Mouse (Mus musculus) lung, adult 2 months (tissue): Measurements from ENCODE around the gene Aldh16a1. TPM values are rescaled to one million over a fixed set of nuclear protein-coding genes. Genes with fewer than 3 reads are reported as not detected.
A peak's percentile ranks its signal among the peaks of the same experiment; 100 is the strongest.
"Not testable (repeated sequence)": the region's sequence is repeated elsewhere in the genome, so short reads cannot be mapped to it uniquely, and the experiment has no call there.

Experiments used
- DNase-seq: peaks from one replicate; pipeline ENCODE4 v3.0.0; 2022
- H3K4me1 ChIP-seq: fragments of 200-500 bp; 2 replicates; pipeline ENCODE4 v1.6.1; 2011; ENCODE audit warnings: low read length; ENCODE audit not compliant: control insufficient read depth, insufficient read depth
- H3K4me3 ChIP-seq: fragments of 200-500 bp; replicated peaks from 2 replicates; pipeline ENCODE3; 2011; ENCODE audit warnings: low read depth, mild to moderate bottlenecking, control low read depth, low read length; ENCODE audit errors: extremely low read depth
- CTCF ChIP-seq: fragments of 200-500 bp; IDR thresholded peaks from 2 replicates; pipeline ENCODE4 v1.5.1; 2011; ENCODE audit warnings: mild to moderate bottlenecking, low read length, control low read depth; ENCODE audit not compliant: insufficient read depth
- POLR2A ChIP-seq: fragments of 200-500 bp; IDR thresholded peaks from 2 replicates; pipeline ENCODE4 v1.6.1; 2011; ENCODE audit warnings: low read depth, mild to moderate bottlenecking, control low read depth, low read length, borderline replicate concordance; ENCODE audit errors: extremely low read depth
- WGBS: fragments of 180-500 bp; shearing (Covaris S2); methylation state at CpG from one replicate; pipeline ENCODE4 v1.1.7; 2018; 5-methylcytosine and 5-hydroxymethylcytosine counted together
- polyA plus RNA-seq: library from polyadenylated mRNA; depleted of rRNA; stranded (reverse); fragments of >200 nt; gene quantifications from 2 replicates; pipeline ENCODE4 v1.2.3, GENCODE M21; 2012

The Aldh16a1 gene
- polyA plus RNA-seq, 1 experiment: 58.5 TPM

GRCm38 (mm10) chr7:45180896-45181477, 26.6 kb upstream of the Aldh16a1 start, which contains the start of gene Pth2:
Gene Pth2 (plus strand): TSS chr7:45180995.
- no peak for TF ChIP-seq POLR2A
- TF ChIP-seq CTCF: no peak
- 28% methylated on average over 20 of the region's 20 CpGs for WGBS
- no peak within 1 kb of the TSS for H3K4me3 ChIP-seq
- H3K4me1 ChIP-seq: no peaks in the 10 kb centered on the region; the same call in 1 of the 2 replicates
- DNase-seq: no peak

GRCm38 (mm10) chr7:45179469-45179868, 25.1 kb upstream of the Aldh16a1 start, which contains the start of gene Gfy:
Gene Gfy (minus strand): TSS chr7:45179569.
- WGBS: 28% methylated on average over 7 of the region's 7 CpGs
- TF ChIP-seq POLR2A (no peak), CTCF (no peak)
- no peak within 1 kb of the TSS for H3K4me3 ChIP-seq
- no peak for DNase-seq
- H3K4me1 ChIP-seq: no peaks in the 10 kb centered on the region; the same call in 1 of the 2 replicates

- Histone ChIP-seq H3K4me1 (no peaks in the 10 kb centered on the region; the same call in 1 of the 2 replicates), H3K4me3 (no peak overlapping the region)
- TF ChIP-seq CTCF (no peak), POLR2A (no peak)
- no peak for DNase-seq
- WGBS: 25% methylated on average over 7 of the region's 7 CpGs
These were observed 24.2 kb upstream of the Aldh16a1 start for GRCm38 (mm10) chr7:45178550-45178949.

GRCm38 (mm10) chr7:45176356-45176755, 22.0 kb upstream of the Aldh16a1 start:
- TF ChIP-seq CTCF: no peak
- no peak for TF ChIP-seq POLR2A
- WGBS: 3% methylated on average over 30 of the region's 31 CpGs
- Histone ChIP-seq H3K4me3 (no peak overlapping the region), H3K4me1 (no peaks in the 10 kb centered on the region)
- DNase-seq: no peak

GRCm38 (mm10) chr7:45175929-45176328, 21.5 kb upstream of the Aldh16a1 start:
- TF ChIP-seq CTCF: no peak
- TF ChIP-seq POLR2A: no peak
- H3K4me3 ChIP-seq: no peak overlapping the region
- WGBS: 3% methylated on average over 23 of the region's 23 CpGs
- DNase-seq: no peak
- H3K4me1 ChIP-seq: no peaks in the 10 kb centered on the region

GRCm38 (mm10) chr7:45175398-45175797, 21.0 kb upstream of the Aldh16a1 start:
- Histone ChIP-seq H3K4me1 (no peaks in the 10 kb centered on the region), H3K4me3 (no peak overlapping the region)
- whole genome bisulfite sequencing: 6% methylated on average over 13 of the region's 13 CpGs
- TF ChIP-seq CTCF: no peak
- TF ChIP-seq POLR2A: no peak
- no peak for DNase-seq

GRCm38 (mm10) chr7:45174567-45175280, 20.3 kb upstream of the Aldh16a1 start:
- TF ChIP-seq CTCF: no peak
- TF ChIP-seq POLR2A: no peak
- Histone ChIP-seq H3K4me3 (no peak overlapping the region), H3K4me1 (no peaks in the 10 kb centered on the region)
- no peak for DNase-seq
- 7% methylated on average over 29 of the region's 29 CpGs for WGBS

- H3K4me1 ChIP-seq, DNase-seq, H3K4me3 ChIP-seq: not testable (repeated sequence)
- WGBS: 57% methylated on average over 1 of the region's 1 CpGs
These were observed 19.4 kb upstream of the Aldh16a1 start for GRCm38 (mm10) chr7:45173772-45174171.

GRCm38 (mm10) chr7:45172974-45173373, 18.6 kb upstream of the Aldh16a1 start:
- TF ChIP-seq CTCF (peak; percentile 21; the same call in 1 of the 2 replicates), POLR2A (no peak)
- H3K4me3 ChIP-seq: no peak overlapping the region
- 0 out of 2 replicates have a peak, but pooled peaks cover 2% of the 10 kb centered on the region for H3K4me1 ChIP-seq
- no peak for DNase-seq
- WGBS: 59% methylated on average over 7 of the region's 7 CpGs

- Histone ChIP-seq H3K4me3 (no peak overlapping the region), H3K4me1 (0 out of 2 replicates have a peak, but pooled peaks cover 2% of the 10 kb centered on the region)
- no peak for TF ChIP-seq CTCF
- TF ChIP-seq POLR2A: no peak
- DNase-seq: no peak
- 84% methylated on average over 3 of the region's 3 CpGs for WGBS
These were observed 15.1 kb upstream of the Aldh16a1 start for GRCm38 (mm10) chr7:45169495-45169894.
